Mouse (Mus musculus) forebrain, embryonic 13.5 days (tissue): ENCODE measurements around the gene Serac1. TPM values are rescaled to one million over a fixed set of nuclear protein-coding genes. Genes with fewer than 3 reads are reported as not detected.

ENCODE experiments used
- ATAC-seq: fragments of 200-750 bp; cut with Nextera tagmentation; 2 replicates; pipeline ENCODE4 v1.8.0; 2017
- H3K27ac ChIP-seq: fragments of 300-500 bp; sonication (generic); 2 replicates; pipeline ENCODE4 v1.5.1; 2015; ENCODE audit warnings: inconsistent platforms, mild to moderate bottlenecking, moderate library complexity
- H3K27me3 ChIP-seq: fragments of 300-500 bp; sonication (generic); 2 replicates; pipeline ENCODE4 v1.6.1; 2015; ENCODE audit warnings: mild to moderate bottlenecking, inconsistent platforms
- H3K36me3 ChIP-seq: fragments of 300-500 bp; sonication (generic); 2 replicates; pipeline ENCODE4 v1.6.1; 2015; ENCODE audit warnings: mild to moderate bottlenecking, inconsistent platforms; ENCODE audit not compliant: poor library complexity, severe bottlenecking
- H3K4me1 ChIP-seq: fragments of 300-500 bp; sonication (generic); 2 replicates; pipeline ENCODE4 v1.6.1; 2015; ENCODE audit warnings: inconsistent platforms
- H3K4me2 ChIP-seq: fragments of 300-500 bp; sonication (generic); 2 replicates; pipeline ENCODE4 v1.6.1; 2015; ENCODE audit warnings: inconsistent platforms, mild to moderate bottlenecking, moderate library complexity
- H3K4me3 ChIP-seq: fragments of 300-500 bp; sonication (generic); 2 replicates; pipeline ENCODE4 v1.5.1; 2015; ENCODE audit warnings: mild to moderate bottlenecking, inconsistent platforms
- H3K9ac ChIP-seq: fragments of 300-500 bp; sonication (generic); 2 replicates; pipeline ENCODE4 v1.6.1; 2015; ENCODE audit warnings: mild to moderate bottlenecking, inconsistent platforms
- H3K9me3 ChIP-seq: fragments of 300-500 bp; sonication (generic); replicated peaks from 2 replicates; pipeline ENCODE4 v1.6.1; 2016; ENCODE audit warnings: inconsistent platforms
- WGBS: fragments of 180-500 bp; shearing (Covaris S2); methylation state at CpG from one replicate; pipeline ENCODE4 v1.1.7; 2015; 5-methylcytosine and 5-hydroxymethylcytosine counted together
- polyA plus RNA-seq: library from polyadenylated mRNA; unstranded; fragments of >200 nt; fragmentation: Nextera tagmentation; extraction: Ambion mirVana; gene quantifications from 2 replicates; pipeline ENCODE4 v1.2.1, GENCODE M21; 2015

Gene Serac1
- 10.9 and 12.6 TPM in 2 replicates for polyA plus RNA-seq

GRCm38 (mm10) chr17:6079287-6080122, at the start of gene Serac1, which contains the start of gene Gtf2h5:
Gene Serac1 (minus strand): TSS chr17:6079741.
Gene Gtf2h5 (plus strand): TSS chr17:6079786.
- Histone ChIP-seq H3K9me3 (no peaks in the 10 kb centered on the region), H3K9ac (peak within 1 kb of the TSS; percentile 80), H3K27me3 (no peaks in the 10 kb centered on the region), H3K4me2 (peak within 1 kb of the TSS; percentile 82), H3K27ac (peak within 1 kb of the TSS; percentile 86), H3K36me3 (peaks cover 14% of the 10 kb centered on the region), H3K4me3 (peak within 1 kb of the TSS; percentile 83), H3K4me1 (peaks cover 31% of the 10 kb centered on the region)
- under 1% methylated on average over 70 of the region's 70 CpGs for WGBS
- ATAC-seq, result peak; percentile 98

- Histone ChIP-seq H3K27me3 (no peaks in the 10 kb centered on the region), H3K27ac (no peak overlapping the region), H3K36me3 (peaks cover 28% of the 10 kb centered on the region), H3K4me3 (no peak overlapping the region), H3K9me3 (no peaks in the 10 kb centered on the region), H3K4me1 (no peaks in the 10 kb centered on the region), H3K4me2 (no peak overlapping the region), H3K9ac (no peak overlapping the region)
- 73% methylated on average over 3 of the region's 3 CpGs for WGBS
- no peak for ATAC-seq
Observed at GRCm38 (mm10) chr17:6128039-6128438, 48.5 kb upstream of the Serac1 start.

GRCm38 (mm10) chr17:6125441-6125840, 45.9 kb upstream of the Serac1 start:
- no peak for ATAC-seq
- Histone ChIP-seq H3K9ac (no peak overlapping the region), H3K4me3 (no peak overlapping the region), H3K27ac (no peak overlapping the region), H3K27me3 (no peaks in the 10 kb centered on the region), H3K36me3 (peaks cover 38% of the 10 kb centered on the region), H3K9me3 (no peaks in the 10 kb centered on the region), H3K4me2 (no peak overlapping the region), H3K4me1 (no peaks in the 10 kb centered on the region)
- 89% methylated on average over 3 of the region's 3 CpGs for WGBS

GRCm38 (mm10) chr17:6123776-6124175, 44.2 kb upstream of the Serac1 start:
- Histone ChIP-seq H3K9me3 (no peaks in the 10 kb centered on the region), H3K4me1 (no peaks in the 10 kb centered on the region), H3K4me3 (no peak overlapping the region), H3K27ac (no peak overlapping the region), H3K4me2 (no peak overlapping the region), H3K9ac (no peak overlapping the region), H3K36me3 (peaks cover 41% of the 10 kb centered on the region), H3K27me3 (no peaks in the 10 kb centered on the region)
- 94% methylated on average over 4 of the region's 4 CpGs for WGBS
- no peak for ATAC-seq

GRCm38 (mm10) chr17:6118861-6119260, 39.3 kb upstream of the Serac1 start:
- H3K36me3 ChIP-seq, result peaks cover 31% of the 10 kb centered on the region
- no peaks in the 10 kb centered on the region for H3K27me3 ChIP-seq
- no peak overlapping the region for H3K27ac ChIP-seq
- ATAC-seq, result no peak
- H3K9me3 ChIP-seq, result no peaks in the 10 kb centered on the region
- no peak overlapping the region for H3K4me3 ChIP-seq
- 90% methylated on average over 4 of the region's 4 CpGs for WGBS
- no peaks in the 10 kb centered on the region for H3K4me1 ChIP-seq
- no peak overlapping the region for H3K9ac ChIP-seq
- H3K4me2 ChIP-seq, result no peak overlapping the region

GRCm38 (mm10) chr17:6117917-6118316, 38.4 kb upstream of the Serac1 start:
- Histone ChIP-seq H3K4me2 (no peak overlapping the region), H3K9me3 (no peaks in the 10 kb centered on the region), H3K4me3 (no peak overlapping the region), H3K27ac (0 out of 2 replicates have a peak overlapping the region, but pooled peaks have one; percentile 4), H3K9ac (no peak overlapping the region), H3K4me1 (no peaks in the 10 kb centered on the region), H3K27me3 (no peaks in the 10 kb centered on the region), H3K36me3 (peaks cover 25% of the 10 kb centered on the region)
- WGBS, result 95% methylated on average over 3 of the region's 3 CpGs
- no peak for ATAC-seq

GRCm38 (mm10) chr17:6117148-6117725, 37.7 kb upstream of the Serac1 start:
- Histone ChIP-seq H3K4me1 (no peaks in the 10 kb centered on the region), H3K27me3 (no peaks in the 10 kb centered on the region), H3K27ac (no peak overlapping the region), H3K9ac (no peak overlapping the region), H3K4me3 (no peak overlapping the region), H3K4me2 (no peak overlapping the region), H3K9me3 (no peaks in the 10 kb centered on the region), H3K36me3 (peaks cover 19% of the 10 kb centered on the region)
- WGBS, result 90% methylated on average over 4 of the region's 4 CpGs
- ATAC-seq, result no peak

- Histone ChIP-seq H3K27ac (no peak overlapping the region), H3K4me2 (no peak overlapping the region), H3K9me3 (no peaks in the 10 kb centered on the region), H3K27me3 (no peaks in the 10 kb centered on the region), H3K9ac (no peak overlapping the region), H3K4me3 (no peak overlapping the region), H3K36me3 (peaks cover 20% of the 10 kb centered on the region), H3K4me1 (no peaks in the 10 kb centered on the region)
- no peak for ATAC-seq
- 96% methylated on average over 9 of the region's 9 CpGs for WGBS
Observed at GRCm38 (mm10) chr17:6115085-6115484, 35.5 kb upstream of the Serac1 start.

- Histone ChIP-seq H3K27ac (no peak overlapping the region), H3K4me1 (peaks cover 13% of the 10 kb centered on the region), H3K9ac (no peak overlapping the region), H3K4me3 (no peak overlapping the region), H3K4me2 (no peak overlapping the region), H3K9me3 (no peaks in the 10 kb centered on the region), H3K36me3 (peaks cover 25% of the 10 kb centered on the region), H3K27me3 (no peaks in the 10 kb centered on the region)
- ATAC-seq, result no peak
- 87% methylated on average over 6 of the region's 6 CpGs for WGBS
Observed at GRCm38 (mm10) chr17:6113653-6114052, 34.1 kb upstream of the Serac1 start.

GRCm38 (mm10) chr17:6110956-6111355, 31.4 kb upstream of the Serac1 start:
- Histone ChIP-seq H3K27me3 (no peaks in the 10 kb centered on the region), H3K4me1 (peaks cover 23% of the 10 kb centered on the region), H3K9me3 (no peaks in the 10 kb centered on the region), H3K4me2 (no peak overlapping the region), H3K36me3 (peaks cover 25% of the 10 kb centered on the region), H3K9ac (no peak overlapping the region), H3K27ac (no peak overlapping the region), H3K4me3 (no peak overlapping the region)
- 83% methylated on average over 3 of the region's 3 CpGs for WGBS
- no peak for ATAC-seq

- Histone ChIP-seq H3K4me2 (peak overlapping the region; percentile 89), H3K36me3 (peaks cover 16% of the 10 kb centered on the region), H3K27ac (no peak overlapping the region), H3K4me3 (peak overlapping the region; percentile 92), H3K9ac (peak overlapping the region; percentile 98), H3K4me1 (peaks cover 28% of the 10 kb centered on the region), H3K27me3 (no peaks in the 10 kb centered on the region), H3K9me3 (no peaks in the 10 kb centered on the region)
- ATAC-seq, result no peak
- 54% methylated on average over 7 of the region's 7 CpGs for WGBS
Observed at GRCm38 (mm10) chr17:6108175-6108574, 28.6 kb upstream of the Serac1 start.

- WGBS, result 0% methylated on average over 29 of the region's 50 CpGs
Observed at GRCm38 (mm10) chr17:6107015-6107601, 27.6 kb upstream of the Serac1 start.

More at GRCm38 (mm10) chr17:6107015-6107601, 27.6 kb upstream of the Serac1 start:
- peak; percentile 63 for ATAC-seq
- Histone ChIP-seq H3K4me2 (peak overlapping the region; percentile 89), H3K27me3 (no peaks in the 10 kb centered on the region), H3K4me3 (peak overlapping the region; percentile 92), H3K27ac (peak overlapping the region; percentile 97), H3K9ac (peak overlapping the region; percentile 98), H3K4me1 (peaks cover 28% of the 10 kb centered on the region), H3K36me3 (peaks cover 14% of the 10 kb centered on the region), H3K9me3 (no peaks in the 10 kb centered on the region)
